Mouse (Mus musculus) adrenal gland, postnatal 36 days (tissue): ENCODE measurements around the gene Aak1. TPM values are rescaled to one million over a fixed set of nuclear protein-coding genes. Genes with fewer than 3 reads are reported as not detected.

Source experiments
- DNase-seq, 2 experiments: peaks; one replicate each; pipeline ENCODE4 v3.0.0; 2021; ENCODE audit warnings: mixed read lengths in 1 of 2
- long read RNA-seq, 2 experiments: library from polyadenylated mRNA; stranded (forward); transcript quantifications; one replicate each; pipeline ENCODE4 v2.0.0; 2021; ENCODE audit warnings: borderline sequencing depth in 2 of 2
- total RNA-seq, 2 experiments: library from RNA; stranded (reverse); gene quantifications; 2 replicates each; pipeline ENCODE4 v1.2.3; 2021

The Aak1 gene
- total RNA-seq, result 100 to 1,000 TPM in 1 of 2 experiments, 10 to 100 TPM in 1; 98.7 to 119 TPM
- long read RNA-seq, experiment 1, partial matches to known transcripts, result 2 of 10 reads
- long read RNA-seq, experiment 1, other reads (novel, unspliced or antisense), result 8 of 10 reads
- long read RNA-seq, experiment 2, partial matches to known transcripts, result 0 of 3 reads
- long read RNA-seq, experiment 2, other reads (novel, unspliced or antisense), result 3 of 3 reads

GRCm38 (mm10) chr6:86848915-86849644 is at the start of gene Aak1:
Aak1 (plus strand) TSS chr6:86849517.
- peak; percentile 93 to 95 for DNase-seq

- no peak for DNase-seq
Measured at GRCm38 (mm10) chr6:86800467-86800866, 48.9 kb upstream of the Aak1 start.

- no peak for DNase-seq
Measured at GRCm38 (mm10) chr6:86801431-86801830, 47.9 kb upstream of the Aak1 start.

- DNase-seq, result no peak
Measured at GRCm38 (mm10) chr6:86804646-86805045, 44.7 kb upstream of the Aak1 start.

- DNase-seq, result peak; percentile 81
Measured at GRCm38 (mm10) chr6:86806455-86807086, 42.7 kb upstream of the Aak1 start.

- no peak for DNase-seq
Measured at GRCm38 (mm10) chr6:86812919-86813318, 36.4 kb upstream of the Aak1 start.

- peak; percentile 46 to 73 for DNase-seq
Measured at GRCm38 (mm10) chr6:86813341-86813740, 36.0 kb upstream of the Aak1 start.

- no peak for DNase-seq
Measured at GRCm38 (mm10) chr6:86814926-86815325, 34.4 kb upstream of the Aak1 start.

GRCm38 (mm10) chr6:86815436-86815835 is 33.9 kb upstream of the Aak1 start:
- no peak for DNase-seq

- peak in 1 of 2 experiments; percentile 51 for DNase-seq
Measured at GRCm38 (mm10) chr6:86816586-86816985, 32.7 kb upstream of the Aak1 start.

GRCm38 (mm10) chr6:86818914-86819313 is 30.4 kb upstream of the Aak1 start:
- no peak for DNase-seq

GRCm38 (mm10) chr6:86819926-86820325 is 29.4 kb upstream of the Aak1 start:
- DNase-seq, result no peak

- DNase-seq, result no peak
Measured at GRCm38 (mm10) chr6:86820690-86821089, 28.6 kb upstream of the Aak1 start.

GRCm38 (mm10) chr6:86822285-86823050 is 26.8 kb upstream of the Aak1 start:
- peak; percentile 41 to 52 for DNase-seq

GRCm38 (mm10) chr6:86823051-86823431 is 26.3 kb upstream of the Aak1 start:
- no peak for DNase-seq

- peak; percentile 47 to 53 for DNase-seq
Measured at GRCm38 (mm10) chr6:86823824-86824223, 25.5 kb upstream of the Aak1 start.

GRCm38 (mm10) chr6:86824401-86824800 is 24.9 kb upstream of the Aak1 start:
- no peak for DNase-seq

- no peak for DNase-seq
Measured at GRCm38 (mm10) chr6:86827432-86827831, 21.9 kb upstream of the Aak1 start.

GRCm38 (mm10) chr6:86829768-86830167 is 19.5 kb upstream of the Aak1 start:
- no peak for DNase-seq

GRCm38 (mm10) chr6:86830738-86831500 is 18.4 kb upstream of the Aak1 start:
- DNase-seq, result no peak

- peak; percentile 23 to 67 for DNase-seq
Measured at GRCm38 (mm10) chr6:86832802-86833502, 16.4 kb upstream of the Aak1 start.
